21 mouse cellular contexts compared by ENCODE assay signal in the genomic region with DNA sequence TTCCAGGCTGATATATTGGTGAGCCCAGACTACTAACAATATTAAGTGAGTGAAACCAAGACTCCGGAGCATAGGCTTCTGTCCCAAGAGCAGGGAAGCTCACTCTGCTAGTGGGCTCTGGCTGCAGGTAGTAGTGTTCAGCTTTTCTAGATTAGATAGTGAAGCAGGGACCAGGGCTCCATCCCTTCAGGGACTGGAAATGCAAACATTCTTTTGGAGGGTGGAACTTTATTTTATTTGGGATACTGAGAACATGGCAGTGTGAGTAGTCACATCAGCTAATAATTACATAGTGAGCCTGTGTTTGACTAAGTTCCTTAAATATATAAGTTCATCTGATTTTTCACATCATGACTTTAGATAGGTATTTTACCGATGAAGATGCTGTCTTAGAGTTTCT. TPM values are rescaled to one million over a fixed set of nuclear protein-coding genes. Genes with fewer than 3 reads are reported as not detected.
A peak's percentile ranks its signal among the peaks of the same experiment; 100 is the strongest.
DNase-seq lines count a peak whose midpoint lies in the region; ATAC-seq and TF ChIP-seq lines count a peak whose summit lies in the region.
"Had no signal": no experiment of that assay in that cellular context is flagged by ENCODE, and none has a peak within 500 bp of the region (broad histone marks: within the 10 kb centered on the region; RNA-seq: fewer than 3 reads in every experiment).

No protein-coding gene starts in this region.

- DNase-seq in stomach, postnatal 0 days (ENCODE audit: low spot score), result no peak
- no peak for DNase-seq in thymus, postnatal 0 days (ENCODE audit: low spot score)
- DNase-seq: adrenal gland, adult 2 months; adrenal gland, adult 8-10 months; adrenal gland, postnatal 10 days; adrenal gland, postnatal 14 days; adrenal gland, postnatal 25 days; adrenal gland, postnatal 36 days; B cell, adult 2 months; cerebellum, adult 11 months; cerebellum, adult 11-12 months; cerebellum, adult 18-20 months had no signal

- ATAC-seq in stomach, embryonic 15.5 days (ENCODE audit: insufficient read depth, low FRiP score, low read depth), result peak; percentile 58; the same call in 1 of the 2 replicates
- no peak for ATAC-seq in stomach, postnatal 0 days (ENCODE audit: low FRiP score, low TSS enrichment)
- peak; percentile 69; the same call in 1 of the 2 replicates for ATAC-seq in stomach, embryonic 16.5 days (ENCODE audit: insufficient read depth, low FRiP score)
- ATAC-seq: activated CD4-positive, CD25-positive, alpha-beta regulatory T cell, adult 4 months; CD4-positive, CD25-positive, alpha-beta regulatory T cell, adult 4 months; Patski had no signal

- H3K4me2 ChIP-seq in stomach, embryonic 15.5 days, result no peak overlapping the region
- no peak overlapping the region for H3K4me2 ChIP-seq in stomach, postnatal 0 days (replicated peaks; ENCODE audit: low read depth)
- H3K4me2 ChIP-seq in stomach, embryonic 16.5 days (ENCODE audit: low read depth, low read length), result no peak overlapping the region

- H3K9me3 ChIP-seq in stomach, embryonic 15.5 days, result no peaks in the 10 kb centered on the region
- no peaks in the 10 kb centered on the region for H3K9me3 ChIP-seq in stomach, postnatal 0 days (ENCODE audit: control insufficient read depth, low read length)
- no peaks in the 10 kb centered on the region for H3K9me3 ChIP-seq in stomach, embryonic 16.5 days (replicated peaks; ENCODE audit: control insufficient read depth, low read length)
- H3K9me3 ChIP-seq: G1E had no signal

- H3K27ac ChIP-seq in stomach, embryonic 15.5 days, result no peak overlapping the region
- H3K27ac ChIP-seq in stomach, postnatal 0 days (replicated peaks), result no peak overlapping the region
- H3K27ac ChIP-seq in stomach, embryonic 16.5 days (ENCODE audit: low read length), result no peak overlapping the region

- no peak for TF ChIP-seq CTCF in stomach, postnatal 0 days (IDR thresholded peaks at IDR 0.05; ENCODE audit: low read depth)

- 85% methylated on average over 2 of the region's 2 CpGs for WGBS in stomach, embryonic 15.5 days
- WGBS in stomach, postnatal 0 days, result 74% methylated on average over 2 of the region's 2 CpGs
- 76% methylated on average over 2 of the region's 2 CpGs for WGBS in stomach, embryonic 16.5 days

- no peaks in the 10 kb centered on the region for H3K27me3 ChIP-seq in stomach, embryonic 15.5 days (replicated peaks)
- H3K27me3 ChIP-seq in stomach, postnatal 0 days (ENCODE audit: control insufficient read depth, insufficient read depth, low read length), result no peaks in the 10 kb centered on the region
- no peaks in the 10 kb centered on the region for H3K27me3 ChIP-seq in stomach, embryonic 16.5 days (ENCODE audit: control insufficient read depth, insufficient read depth, low read length)
- H3K27me3 ChIP-seq: CH12.LX, Patski had no signal

- H3K4me3 ChIP-seq in stomach, embryonic 15.5 days (replicated peaks), result no peak overlapping the region
- no peak overlapping the region for H3K4me3 ChIP-seq in stomach, postnatal 0 days (ENCODE audit: low read depth, low read length)
- H3K4me3 ChIP-seq in stomach, embryonic 16.5 days (replicated peaks; ENCODE audit: low read length), result no peak overlapping the region

- H3K4me1 ChIP-seq in stomach, embryonic 15.5 days, result no peaks in the 10 kb centered on the region
- no peaks in the 10 kb centered on the region for H3K4me1 ChIP-seq in stomach, postnatal 0 days (replicated peaks; ENCODE audit: control insufficient read depth, insufficient read depth)
- no peaks in the 10 kb centered on the region for H3K4me1 ChIP-seq in stomach, embryonic 16.5 days (ENCODE audit: control insufficient read depth, insufficient read depth, low read length)

- TF ChIP-seq EP300 in stomach, postnatal 0 days (optimal IDR thresholded peaks at IDR 0.05), result no peak

- no peaks in the 10 kb centered on the region for H3K36me3 ChIP-seq in stomach, embryonic 15.5 days
- no peaks in the 10 kb centered on the region for H3K36me3 ChIP-seq in stomach, postnatal 0 days (ENCODE audit: control insufficient read depth, insufficient read depth, low read length)
- no peaks in the 10 kb centered on the region for H3K36me3 ChIP-seq in stomach, embryonic 16.5 days (ENCODE audit: control insufficient read depth, insufficient read depth, low read length)
- H3K36me3 ChIP-seq: G1E had no signal

- no peak overlapping the region for H3K9ac ChIP-seq in stomach, embryonic 15.5 days
- H3K9ac ChIP-seq in stomach, postnatal 0 days (ENCODE audit: low read length), result no peak overlapping the region
- H3K9ac ChIP-seq in stomach, embryonic 16.5 days (ENCODE audit: low read length), result no peak overlapping the region

RNA-seq across cellular contexts. Expression of gene Sytl2, which starts 14.8 kb away (rescaled TPM):
- 15.0 and 16.5 TPM in 2 replicates for polyA plus RNA-seq in stomach, embryonic 15.5 days (2015; fragmentation: Nextera tagmentation; extraction: Ambion mirVana)
- 31.0 and 32.3 TPM in 2 replicates for polyA plus RNA-seq in stomach, postnatal 0 days (2015; fragmentation: Nextera tagmentation; extraction: Ambion mirVana)
- 24.6 and 30.8 TPM in 2 replicates for polyA plus RNA-seq in stomach, embryonic 16.5 days (2015; fragmentation: Nextera tagmentation; extraction: Ambion mirVana)
- 6.1 and 6.8 TPM in 2 replicates for polyA plus RNA-seq in thymus, postnatal 0 days (2015; fragmentation: Nextera tagmentation; extraction: Ambion mirVana)
- polyA plus RNA-seq: G1E had no signal

RNA-seq across cellular contexts. Expression of gene Ccdc83, which starts 51.2 kb away (rescaled TPM):
- polyA plus RNA-seq in stomach, embryonic 15.5 days (2015; fragmentation: Nextera tagmentation; extraction: Ambion mirVana), result not detected in 2 replicates
- polyA plus RNA-seq in stomach, postnatal 0 days (2015; fragmentation: Nextera tagmentation; extraction: Ambion mirVana), result 0.11 TPM in 1 of 2 replicates, not detected in the other
- polyA plus RNA-seq in stomach, embryonic 16.5 days (2015; fragmentation: Nextera tagmentation; extraction: Ambion mirVana), result not detected in 2 replicates
- not detected in 2 replicates for polyA plus RNA-seq in thymus, postnatal 0 days (2015; fragmentation: Nextera tagmentation; extraction: Ambion mirVana)
- polyA plus RNA-seq: adrenal gland, adult 2 months; brain, embryonic 14.5 days; C2C12; CD4-positive, CD25-positive, alpha-beta regulatory T cell, adult 4 months; G1E; Patski had no signal
